In genomic region chr7:118995671-118996070, GRCm38 (mm10) we compare ENCODE assay signal across 8 mouse cellular contexts. TPM values are rescaled to one million over a fixed set of nuclear protein-coding genes. Genes with fewer than 3 reads are reported as not detected.
DNase-seq lines count a peak whose midpoint lies in the region; ATAC-seq and TF ChIP-seq lines count a peak whose summit lies in the region.
"Had no signal": no experiment of that assay in that cellular context is flagged by ENCODE, and none has a peak within 500 bp of the region (broad histone marks: within the 10 kb centered on the region; RNA-seq: fewer than 3 reads in every experiment).

No protein-coding gene starts in this region.

- H3K4me1 ChIP-seq in lung, adult 2 months (ENCODE audit: control insufficient read depth, insufficient read depth, low read length): peaks cover 6% of the 10 kb centered on the region; the same call in 1 of the 2 replicates
- H3K4me1 ChIP-seq in embryonic fibroblast, embryonic 13.5 days (ENCODE audit: control insufficient read depth, insufficient read depth, low read length): no peaks in the 10 kb centered on the region
- peaks cover 21% of the 10 kb centered on the region for H3K4me1 ChIP-seq in intestine, embryonic 16.5 days (ENCODE audit: control insufficient read depth, insufficient read depth, low read length)
- H3K4me1 ChIP-seq in olfactory bulb, adult 2 months (ENCODE audit: control insufficient read depth, insufficient read depth, low read length): peaks cover 18% of the 10 kb centered on the region

- H3K9me3 ChIP-seq in intestine, embryonic 16.5 days (ENCODE audit: control insufficient read depth, low read length): no peaks in the 10 kb centered on the region

- TF ChIP-seq CTCF in lung, adult 2 months (IDR thresholded peaks at IDR 0.05; ENCODE audit: insufficient read depth, low read length): no peak
- no peak for TF ChIP-seq CTCF in embryonic fibroblast, embryonic 13.5 days (IDR thresholded peaks at IDR 0.05; ENCODE audit: borderline replicate concordance, insufficient read depth, low read length)
- no peak for TF ChIP-seq CTCF in olfactory bulb, adult 2 months (IDR thresholded peaks at IDR 0.05; ENCODE audit: insufficient read depth, low read depth, low read length)

- H3K4me2 ChIP-seq in intestine, embryonic 16.5 days (ENCODE audit: low read depth, low read length): peak overlapping the region; percentile 80

- WGBS in lung, adult 2 months: 13% methylated on average over 14 of the region's 14 CpGs
- WGBS in intestine, embryonic 16.5 days: 13% methylated on average over 14 of the region's 14 CpGs
- 6% methylated on average over 14 of the region's 14 CpGs for WGBS in olfactory bulb, adult 2 months

- DNase-seq in lung, adult 2 months: peak; percentile 31
- no peak for DNase-seq in lung, postnatal 14 days
- no peak for DNase-seq in right cerebral cortex, postnatal 36 days (ENCODE audit: low spot score in 2 of 2)
- DNase-seq in frontal cortex, postnatal 25 days (ENCODE audit: low spot score in 2 of 2): no peak

- no peaks in the 10 kb centered on the region for H3K27me3 ChIP-seq in intestine, embryonic 16.5 days (replicated peaks; ENCODE audit: control insufficient read depth, insufficient read depth, low read length)

- no peaks in the 10 kb centered on the region for H3K36me3 ChIP-seq in intestine, embryonic 16.5 days (ENCODE audit: control insufficient read depth, insufficient read depth, low read length)

- no peak overlapping the region for H3K4me3 ChIP-seq in lung, adult 2 months (replicated peaks; ENCODE audit: extremely low read depth, low read depth, low read length)
- peak overlapping the region; percentile 23; the same call in 1 of the 2 replicates for H3K4me3 ChIP-seq in embryonic fibroblast, embryonic 13.5 days (ENCODE audit: insufficient read depth, low read length)
- peak overlapping the region; percentile 63; the same call in 1 of the 2 replicates for H3K4me3 ChIP-seq in intestine, embryonic 16.5 days (ENCODE audit: low read length)
- H3K4me3 ChIP-seq in olfactory bulb, adult 2 months (ENCODE audit: insufficient read depth, low read depth, low read length): peak overlapping the region; percentile 69
- H3K4me3 ChIP-seq: erythroblast, embryonic 14.5 days had no signal

- no peak overlapping the region for H3K27ac ChIP-seq in embryonic fibroblast, embryonic 13.5 days (ENCODE audit: insufficient read depth, low read length)
- no peak overlapping the region for H3K27ac ChIP-seq in intestine, embryonic 16.5 days (ENCODE audit: low read length)
- peak overlapping the region; percentile 84 for H3K27ac ChIP-seq in olfactory bulb, adult 2 months (ENCODE audit: insufficient read depth, low read depth, low read length)

- no peak for TF ChIP-seq POLR2A in lung, adult 2 months (IDR thresholded peaks at IDR 0.05; ENCODE audit: borderline replicate concordance, extremely low read depth, low read depth, low read length)
- no peak for TF ChIP-seq POLR2A in embryonic fibroblast, embryonic 13.5 days (IDR thresholded peaks at IDR 0.05; ENCODE audit: low read depth, low read length)
- TF ChIP-seq POLR2A in olfactory bulb, adult 2 months (IDR thresholded peaks at IDR 0.05; ENCODE audit: insufficient read depth, low read depth, low read length): no peak

- peak; percentile 16 for ATAC-seq in intestine, embryonic 16.5 days

- no peak overlapping the region for H3K9ac ChIP-seq in intestine, embryonic 16.5 days (ENCODE audit: low read depth, low read length)

RNA-seq across cellular contexts. Expression of gene Gprc5b, which starts 0.7 kb away (rescaled TPM):
- 31.3 and 46.6 TPM in 2 replicates for polyA plus RNA-seq in lung, adult 2 months (2012; rRNA removed)
- polyA plus RNA-seq in embryonic fibroblast, embryonic 13.5 days (2011; ENCODE audit: insufficient read length, low read depth, missing spikeins): 9.7 and 10.9 TPM in 2 replicates
- 2.6 and 2.8 TPM in 2 replicates for polyA plus RNA-seq in intestine, embryonic 16.5 days (2015; fragmentation: Nextera tagmentation; extraction: Ambion mirVana)
- polyA plus RNA-seq in olfactory bulb, adult 2 months (2012; ENCODE audit: insufficient read depth, insufficient read length, low replicate concordance, missing spikeins): not detected in 2 replicates
